ENCODE assay signal across 24 mouse cellular contexts in genomic region chr8:108824049-108824448, GRCm38 (mm10).
DNase-seq lines count a peak whose midpoint lies in the region; ATAC-seq and TF ChIP-seq lines count a peak whose summit lies in the region.
"Had no signal": no experiment of that assay in that cellular context is flagged by ENCODE, and none has a peak within 500 bp of the region (broad histone marks: within the 10 kb centered on the region; RNA-seq: fewer than 3 reads in every experiment).

No protein-coding gene starts in this region.

- no peak for ATAC-seq in lung, embryonic 14.5 days (ENCODE audit: insufficient read depth)
- ATAC-seq: activated CD4-positive, CD25-positive, alpha-beta regulatory T cell, adult 4 months; forebrain, embryonic 13.5 days; forebrain, embryonic 16.5 days had no signal

- H3K9me3 ChIP-seq in lung, embryonic 14.5 days (ENCODE audit: low read depth, low read length) = no peaks in the 10 kb centered on the region
- H3K9me3 ChIP-seq: forebrain, embryonic 10.5 days; forebrain, embryonic 13.5 days; heart, embryonic 12.5 days; heart, embryonic 15.5 days; hindbrain, embryonic 12.5 days; hindbrain, embryonic 15.5 days had no signal

- no peaks in the 10 kb centered on the region for H3K27me3 ChIP-seq in lung, embryonic 14.5 days (ENCODE audit: insufficient read depth, low read length)
- H3K27me3 ChIP-seq: heart, embryonic 12.5 days; heart, embryonic 15.5 days; hindbrain, embryonic 12.5 days; hindbrain, embryonic 15.5 days had no signal

- 81% methylated on average over 4 of the region's 4 CpGs for whole genome bisulfite sequencing in lung, embryonic 14.5 days

- H3K9ac ChIP-seq in lung, embryonic 14.5 days = no peak overlapping the region
- H3K9ac ChIP-seq: forebrain, embryonic 13.5 days; heart, embryonic 12.5 days; heart, embryonic 15.5 days; hindbrain, embryonic 12.5 days; hindbrain, embryonic 15.5 days had no signal

- intact Hi-C loops in heart, postnatal 36 days (cut with DNase I) = no loop called here

- no peak overlapping the region for H3K4me2 ChIP-seq in lung, embryonic 14.5 days
- H3K4me2 ChIP-seq: forebrain, embryonic 13.5 days; heart, embryonic 12.5 days; heart, embryonic 15.5 days; hindbrain, embryonic 12.5 days; hindbrain, embryonic 15.5 days had no signal

- peak; percentile 64 to 68 for DNase-seq in cerebellum, postnatal 10 days
- DNase-seq in cerebellum, postnatal 25 days = no peak
- peak; percentile 17 for DNase-seq in heart, postnatal 4 days
- DNase-seq in heart, postnatal 36 days = no peak
- peak; percentile 29 for DNase-seq in lung, embryonic 14.5 days
- DNase-seq in lung, adult 18-20 months = no peak
- peak; percentile 20 to 63 for DNase-seq in lung, postnatal 4 days
- DNase-seq in lung, postnatal 25 days (ENCODE audit: low spot score) = no peak
- DNase-seq: adrenal gland, adult 8-10 months; adrenal gland, postnatal 25 days; cerebellum, adult 11-12 months; cerebellum, adult 8-10 months; gastrocnemius, adult 2 months; gastrocnemius, postnatal 14 days; heart, adult 18-20 months; heart, postnatal 10 days had no signal

- H3K36me3 ChIP-seq in lung, embryonic 14.5 days (ENCODE audit: insufficient read depth) = no peaks in the 10 kb centered on the region
- H3K36me3 ChIP-seq: heart, embryonic 12.5 days; heart, embryonic 15.5 days; hindbrain, embryonic 12.5 days; hindbrain, embryonic 15.5 days had no signal

- no peak overlapping the region for H3K4me3 ChIP-seq in lung, embryonic 14.5 days (ENCODE audit: low read depth, low read length)
- H3K4me3 ChIP-seq: forebrain, embryonic 10.5 days; forebrain, embryonic 13.5 days; gastrocnemius, adult 2 months; heart, embryonic 12.5 days; heart, embryonic 15.5 days; hindbrain, embryonic 12.5 days; hindbrain, embryonic 15.5 days had no signal

- peaks cover 27% of the 10 kb centered on the region for H3K4me1 ChIP-seq in lung, embryonic 14.5 days (ENCODE audit: insufficient read depth)

- no peak for TF ChIP-seq CTCF in lung, embryonic 14.5 days (IDR thresholded peaks at IDR 0.05; ENCODE audit: low read depth)

- H3K27ac ChIP-seq in lung, embryonic 14.5 days (ENCODE audit: low read depth) = no peak overlapping the region
- H3K27ac ChIP-seq: forebrain, embryonic 10.5 days; forebrain, embryonic 13.5 days; gastrocnemius, adult 2 months; heart, embryonic 15.5 days; hindbrain, embryonic 12.5 days; hindbrain, embryonic 15.5 days had no signal

Comparison
In these comparisons a context has a peak if more than half of its experiments do, and no peak if none do; other contexts are left out.
1. DNase-seq: peak in cerebellum, postnatal 10 days (2 of 2), heart, postnatal 4 days (single experiment), lung, embryonic 14.5 days (single experiment) and lung, postnatal 4 days (2 of 2); none in cerebellum, postnatal 25 days (0 of 2), heart, postnatal 36 days (0 of 2), lung, adult 18-20 months (0 of 2) and lung, postnatal 25 days (single experiment).